Mouse (Mus musculus): ENCODE data around the gene Tas2r115. TPM values are rescaled to one million over a fixed set of nuclear protein-coding genes. Genes with fewer than 3 reads are reported as not detected.
"Not testable (repeated sequence)": the region's sequence is repeated elsewhere in the genome, so short reads cannot be mapped to it uniquely, and the experiment has no call there.

The Tas2r115 gene
- not detected in 2 replicates for polyA plus RNA-seq (2012; rRNA removed)

GRCm38 (mm10) chr6:132737935-132738334 is at the start of gene Tas2r115:
TSS of gene Tas2r115 (minus strand) at chr6:132738035.
- Histone ChIP-seq H3K27ac (ENCODE audit: control insufficient read depth, insufficient read depth, low read depth, low read length) (no peak within 1 kb of the TSS), H3K27me3 (ENCODE audit: control insufficient read depth, insufficient read depth, low read length) (no peaks in the 10 kb centered on the region), H3K36me3 (ENCODE audit: control insufficient read depth, insufficient read depth, low read length) (no peaks in the 10 kb centered on the region), H3K4me3 (ENCODE audit: control insufficient read depth, low read depth, low read length) (no peak within 1 kb of the TSS), H3K4me1 (ENCODE audit: control insufficient read depth, insufficient read depth, low read length) (no peaks in the 10 kb centered on the region)
- TF ChIP-seq CTCF (IDR thresholded peaks at IDR 0.05; ENCODE audit: control insufficient read depth, insufficient read depth, insufficient replicate concordance, low read depth, low read length) (no peak), POLR2A (IDR thresholded peaks at IDR 0.05; ENCODE audit: control insufficient read depth, low read depth, low read length) (no peak)

DNA sequence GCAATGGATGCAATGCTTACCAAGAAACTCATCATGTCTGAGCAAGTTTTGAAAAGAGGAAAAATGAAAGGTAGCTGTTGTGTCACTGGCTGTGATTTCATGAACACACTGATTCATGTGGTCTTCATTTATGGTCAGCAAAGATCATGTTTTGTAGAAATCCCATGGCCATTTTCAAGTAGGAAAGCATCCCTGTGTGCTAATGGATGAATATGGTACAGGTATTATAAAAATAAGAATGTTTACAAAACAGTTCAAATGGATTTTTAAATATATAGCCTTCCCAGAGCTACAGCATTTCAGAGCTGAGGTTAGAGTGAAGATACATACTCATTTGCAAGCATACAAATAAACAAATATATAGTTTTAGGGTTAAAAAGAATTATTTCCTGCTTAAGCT is 40.2 kb upstream of the Tas2r115 start, which contains the start of gene Tas2r136:
TSS of gene Tas2r136 (minus strand) at position 101 of the 400 bp plus-strand sequence.
- H3K4me1 ChIP-seq (ENCODE audit: control insufficient read depth, insufficient read depth, low read length), result no peaks in the 10 kb centered on the region
- no peak for TF ChIP-seq CTCF (IDR thresholded peaks at IDR 0.05; ENCODE audit: control insufficient read depth, insufficient read depth, insufficient replicate concordance, low read depth, low read length)
- no peak for TF ChIP-seq POLR2A (IDR thresholded peaks at IDR 0.05; ENCODE audit: control insufficient read depth, low read depth, low read length)
- no peak within 1 kb of the TSS for H3K27ac ChIP-seq (ENCODE audit: control insufficient read depth, insufficient read depth, low read depth, low read length)
- no peaks in the 10 kb centered on the region for H3K36me3 ChIP-seq (ENCODE audit: control insufficient read depth, insufficient read depth, low read length)
- no peak within 1 kb of the TSS for H3K4me3 ChIP-seq (ENCODE audit: control insufficient read depth, low read depth, low read length)
- H3K27me3 ChIP-seq (ENCODE audit: control insufficient read depth, insufficient read depth, low read length), result no peaks in the 10 kb centered on the region

DNA sequence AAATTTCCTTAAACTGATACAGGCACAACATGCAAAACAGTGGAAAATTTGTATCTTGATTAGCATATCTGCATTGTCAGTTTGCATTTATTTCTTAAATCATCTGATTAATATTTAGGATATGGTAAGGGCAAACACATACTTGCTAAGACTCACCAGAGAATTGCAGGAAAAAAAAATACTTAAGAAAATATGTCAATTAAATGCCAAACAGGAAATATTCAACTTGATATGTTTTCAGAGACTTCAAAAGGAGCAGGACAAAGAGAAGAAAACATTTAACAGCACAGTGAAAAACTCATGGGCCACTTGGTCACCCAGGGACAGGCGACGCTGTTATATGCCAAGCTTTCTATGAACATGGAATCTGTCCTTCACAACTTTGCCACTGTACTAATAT is 24.0 kb upstream of the Tas2r115 start, which contains the start of gene Tas2r102:
TSS of gene Tas2r102 (plus strand) at position 301 of the 400 bp plus-strand sequence.
- Histone ChIP-seq H3K27ac (ENCODE audit: control insufficient read depth, insufficient read depth, low read depth, low read length) (no peak within 1 kb of the TSS), H3K4me1 (ENCODE audit: control insufficient read depth, insufficient read depth, low read length) (no peaks in the 10 kb centered on the region), H3K4me3 (ENCODE audit: control insufficient read depth, low read depth, low read length) (no peak within 1 kb of the TSS), H3K27me3 (ENCODE audit: control insufficient read depth, insufficient read depth, low read length) (no peaks in the 10 kb centered on the region), H3K36me3 (ENCODE audit: control insufficient read depth, insufficient read depth, low read length) (no peaks in the 10 kb centered on the region)
- TF ChIP-seq CTCF (IDR thresholded peaks at IDR 0.05; ENCODE audit: control insufficient read depth, insufficient read depth, insufficient replicate concordance, low read depth, low read length), result no peak
- no peak for TF ChIP-seq POLR2A (IDR thresholded peaks at IDR 0.05; ENCODE audit: control insufficient read depth, low read depth, low read length)

DNA sequence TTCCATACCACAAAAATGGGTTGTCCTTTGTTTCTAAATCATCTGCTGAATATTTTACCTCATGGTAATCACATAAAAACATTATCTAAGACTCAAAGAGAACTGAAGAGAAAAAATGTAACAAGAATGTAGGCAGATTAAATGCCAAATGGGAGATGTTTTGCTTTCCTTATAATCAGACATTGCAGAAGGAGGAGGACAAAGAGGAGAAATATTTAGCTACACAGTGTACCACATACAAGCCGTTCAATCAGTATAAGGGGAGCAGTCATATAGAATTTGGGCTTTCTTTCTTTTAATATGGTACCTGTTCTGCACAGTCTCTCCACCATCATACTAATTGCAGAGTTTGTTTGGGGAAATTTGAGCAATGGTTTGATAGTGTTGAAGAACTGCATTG is 16.6 kb upstream of the Tas2r115 start, which contains the start of gene Tas2r124:
TSS of gene Tas2r124 (plus strand) at position 301 of the 400 bp plus-strand sequence.
- TF ChIP-seq POLR2A (IDR thresholded peaks at IDR 0.05; ENCODE audit: control insufficient read depth, low read depth, low read length) (no peak), CTCF (IDR thresholded peaks at IDR 0.05; ENCODE audit: control insufficient read depth, insufficient read depth, insufficient replicate concordance, low read depth, low read length) (no peak)
- Histone ChIP-seq H3K4me3 (ENCODE audit: control insufficient read depth, low read depth, low read length) (no peak within 1 kb of the TSS), H3K27me3 (ENCODE audit: control insufficient read depth, insufficient read depth, low read length) (no peaks in the 10 kb centered on the region), H3K4me1 (ENCODE audit: control insufficient read depth, insufficient read depth, low read length) (no peaks in the 10 kb centered on the region), H3K36me3 (ENCODE audit: control insufficient read depth, insufficient read depth, low read length) (no peaks in the 10 kb centered on the region), H3K27ac (ENCODE audit: control insufficient read depth, insufficient read depth, low read depth, low read length) (no peak within 1 kb of the TSS)

GRCm38 (mm10) chr6:132750206-132750605 is 12.4 kb upstream of the Tas2r115 start:
- no peaks in the 10 kb centered on the region for H3K4me1 ChIP-seq (ENCODE audit: control insufficient read depth, insufficient read depth, low read length)
- H3K27me3 ChIP-seq (ENCODE audit: control insufficient read depth, insufficient read depth, low read length), result no peaks in the 10 kb centered on the region
- H3K36me3 ChIP-seq (ENCODE audit: control insufficient read depth, insufficient read depth, low read length), result no peaks in the 10 kb centered on the region
- no peak overlapping the region for H3K27ac ChIP-seq (ENCODE audit: control insufficient read depth, insufficient read depth, low read depth, low read length)
- H3K4me3 ChIP-seq (ENCODE audit: control insufficient read depth, low read depth, low read length), result no peak overlapping the region
- TF ChIP-seq CTCF (IDR thresholded peaks at IDR 0.05; ENCODE audit: control insufficient read depth, insufficient read depth, insufficient replicate concordance, low read depth, low read length) (no peak), POLR2A (IDR thresholded peaks at IDR 0.05; ENCODE audit: control insufficient read depth, low read depth, low read length) (no peak)

GRCm38 (mm10) chr6:132711828-132712227 is 26.0 kb downstream of the Tas2r115 start, which contains the start of gene Tas2r122:
TSS of gene Tas2r122 (minus strand) at chr6:132711928.
- Histone ChIP-seq H3K4me3 (ENCODE audit: control insufficient read depth, low read depth, low read length) (no peak within 1 kb of the TSS), H3K4me1 (ENCODE audit: control insufficient read depth, insufficient read depth, low read length) (no peaks in the 10 kb centered on the region), H3K27ac (ENCODE audit: control insufficient read depth, insufficient read depth, low read depth, low read length) (no peak within 1 kb of the TSS), H3K36me3 (ENCODE audit: control insufficient read depth, insufficient read depth, low read length) (no peaks in the 10 kb centered on the region), H3K27me3 (ENCODE audit: control insufficient read depth, insufficient read depth, low read length) (no peaks in the 10 kb centered on the region)
- TF ChIP-seq CTCF (IDR thresholded peaks at IDR 0.05; ENCODE audit: control insufficient read depth, insufficient read depth, insufficient replicate concordance, low read depth, low read length), result no peak
- no peak for TF ChIP-seq POLR2A (IDR thresholded peaks at IDR 0.05; ENCODE audit: control insufficient read depth, low read depth, low read length)

- Histone ChIP-seq H3K27me3 (ENCODE audit: control insufficient read depth, insufficient read depth, low read length) (no peaks in the 10 kb centered on the region), H3K36me3 (ENCODE audit: control insufficient read depth, insufficient read depth, low read length) (no peaks in the 10 kb centered on the region), H3K4me1 (ENCODE audit: control insufficient read depth, insufficient read depth, low read length) (no peaks in the 10 kb centered on the region), H3K27ac (ENCODE audit: control insufficient read depth, insufficient read depth, low read depth, low read length) (no peak within 1 kb of the TSS), H3K4me3 (ENCODE audit: control insufficient read depth, low read depth, low read length) (no peak within 1 kb of the TSS)
- no peak for TF ChIP-seq POLR2A (IDR thresholded peaks at IDR 0.05; ENCODE audit: control insufficient read depth, low read depth, low read length)
- TF ChIP-seq CTCF (IDR thresholded peaks at IDR 0.05; ENCODE audit: control insufficient read depth, insufficient read depth, insufficient replicate concordance, low read depth, low read length), result no peak
These were observed 36.9 kb downstream of the Tas2r115 start, which contains the start of gene Tas2r121 for GRCm38 (mm10) chr6:132700907-132701306. TSS of gene Tas2r121 (minus strand) at chr6:132701007.

GRCm38 (mm10) chr6:132691596-132691995 is 46.2 kb downstream of the Tas2r115 start:
- not testable (repeated sequence) for H3K27ac ChIP-seq (ENCODE audit: control insufficient read depth, insufficient read depth, low read depth, low read length); H3K4me3 ChIP-seq (ENCODE audit: control insufficient read depth, low read depth, low read length); H3K36me3 ChIP-seq (ENCODE audit: control insufficient read depth, insufficient read depth, low read length); H3K4me1 ChIP-seq (ENCODE audit: control insufficient read depth, insufficient read depth, low read length); H3K27me3 ChIP-seq (ENCODE audit: control insufficient read depth, insufficient read depth, low read length)

Other genes starting within 250 kb of the Tas2r115 start
- not detected in 2 replicates for gene Prh1, start 168.2 kb downstream of the Tas2r115 start, polyA plus RNA-seq (2012; rRNA removed)
- gene Prp2, start 142.1 kb downstream of the Tas2r115 start, polyA plus RNA-seq (2012; rRNA removed), result not detected in 2 replicates
- gene A630073D07Rik, start 86.5 kb downstream of the Tas2r115 start, polyA plus RNA-seq (2012; rRNA removed), result not detected in 2 replicates
- gene Tas2r120, start 81.1 kb downstream of the Tas2r115 start, polyA plus RNA-seq (2012; rRNA removed), result not detected in 2 replicates
- not detected in 2 replicates for gene Tas2r121, start 37.0 kb downstream of the Tas2r115 start, polyA plus RNA-seq (2012; rRNA removed)
- gene Tas2r122, start 26.1 kb downstream of the Tas2r115 start, polyA plus RNA-seq (2012; rRNA removed), result not detected in 2 replicates
- gene Tas2r124, start 16.7 kb upstream of the Tas2r115 start, polyA plus RNA-seq (2012; rRNA removed), result not detected in 2 replicates
- not detected in 2 replicates for gene Tas2r102, start 24.1 kb upstream of the Tas2r115 start, polyA plus RNA-seq (2012; rRNA removed)
- not detected in 2 replicates for gene Tas2r136, start 40.1 kb upstream of the Tas2r115 start, polyA plus RNA-seq (2012; rRNA removed)
- not detected in 2 replicates for gene Tas2r117, start 64.8 kb upstream of the Tas2r115 start, polyA plus RNA-seq (2012; rRNA removed)
- not detected in 2 replicates for gene Tas2r123, start 109.1 kb upstream of the Tas2r115 start, polyA plus RNA-seq (2012; rRNA removed)
- not detected in 2 replicates for gene Tas2r116, start 117.4 kb upstream of the Tas2r115 start, polyA plus RNA-seq (2012; rRNA removed)
- gene Tas2r110, start 130.0 kb upstream of the Tas2r115 start, polyA plus RNA-seq (2012; rRNA removed), result not detected in 2 replicates
- not detected in 2 replicates for gene Tas2r113, start 155.0 kb upstream of the Tas2r115 start, polyA plus RNA-seq (2012; rRNA removed)
- gene Tas2r125, start 171.6 kb upstream of the Tas2r115 start, polyA plus RNA-seq (2012; rRNA removed), result not detected in 2 replicates
- gene Tas2r129, start 213.1 kb upstream of the Tas2r115 start, polyA plus RNA-seq (2012; rRNA removed), result not detected in 2 replicates
- not detected in 2 replicates for gene Tas2r131, start 219.9 kb upstream of the Tas2r115 start, polyA plus RNA-seq (2012; rRNA removed)
- not detected in 2 replicates for gene Tas2r109, start 242.9 kb upstream of the Tas2r115 start, polyA plus RNA-seq (2012; rRNA removed)